Mouse (Mus musculus) kidney, embryonic 15.5 days (tissue): ENCODE data around the gene Vcl. TPM values are rescaled to one million over a fixed set of nuclear protein-coding genes. Genes with fewer than 3 reads are reported as not detected.

Experiments
- ATAC-seq: fragments of 200-750 bp; cut with Nextera tagmentation; replicated peaks from 2 replicates; pipeline ENCODE4 v1.8.0; 2017; ENCODE audit warnings: moderate TSS enrichment; ENCODE audit not compliant: low FRiP score
- H3K27ac ChIP-seq: fragments of 300-500 bp; sonication (generic); 2 replicates; pipeline ENCODE4 v1.5.1; 2015; ENCODE audit warnings: mild to moderate bottlenecking, inconsistent platforms
- H3K27me3 ChIP-seq: fragments of 300-500 bp; sonication (generic); 2 replicates; pipeline ENCODE4 v1.6.1; 2015; ENCODE audit warnings: inconsistent platforms
- H3K36me3 ChIP-seq: fragments of 300-500 bp; sonication (generic); 2 replicates; pipeline ENCODE4 v1.6.1; 2015; ENCODE audit warnings: inconsistent platforms
- H3K4me1 ChIP-seq: fragments of 300-500 bp; sonication (generic); 2 replicates; pipeline ENCODE4 v1.6.1; 2015; ENCODE audit warnings: inconsistent platforms
- H3K4me2 ChIP-seq: fragments of 300-500 bp; sonication (generic); 2 replicates; pipeline ENCODE4 v1.6.1; 2015; ENCODE audit warnings: moderate library complexity, mild to moderate bottlenecking, inconsistent platforms
- H3K4me3 ChIP-seq: fragments of 300-500 bp; sonication (generic); replicated peaks from 2 replicates; pipeline ENCODE4 v1.5.1; 2015; ENCODE audit warnings: mild to moderate bottlenecking, inconsistent platforms
- H3K9ac ChIP-seq: fragments of 300-500 bp; sonication (generic); 2 replicates; pipeline ENCODE4 v1.6.1; 2015; ENCODE audit warnings: mild to moderate bottlenecking, inconsistent platforms
- H3K9me3 ChIP-seq: fragments of 300-500 bp; sonication (generic); replicated peaks from 2 replicates; pipeline ENCODE4 v1.6.1; 2016; ENCODE audit warnings: inconsistent platforms
- WGBS: fragments of 180-500 bp; shearing (Covaris S2); methylation state at CpG from one replicate; pipeline ENCODE4 v1.1.7; 2015; ENCODE audit warnings: mixed read lengths; 5-methylcytosine and 5-hydroxymethylcytosine counted together
- polyA plus RNA-seq: library from polyadenylated mRNA; unstranded; fragments of >200 nt; fragmentation: Nextera tagmentation; extraction: Ambion mirVana; gene quantifications from 2 replicates; pipeline ENCODE4 v1.2.1, GENCODE M21; 2015

Gene Vcl
- polyA plus RNA-seq, 1 experiment from 2014 or later = 51.3 TPM

DNA sequence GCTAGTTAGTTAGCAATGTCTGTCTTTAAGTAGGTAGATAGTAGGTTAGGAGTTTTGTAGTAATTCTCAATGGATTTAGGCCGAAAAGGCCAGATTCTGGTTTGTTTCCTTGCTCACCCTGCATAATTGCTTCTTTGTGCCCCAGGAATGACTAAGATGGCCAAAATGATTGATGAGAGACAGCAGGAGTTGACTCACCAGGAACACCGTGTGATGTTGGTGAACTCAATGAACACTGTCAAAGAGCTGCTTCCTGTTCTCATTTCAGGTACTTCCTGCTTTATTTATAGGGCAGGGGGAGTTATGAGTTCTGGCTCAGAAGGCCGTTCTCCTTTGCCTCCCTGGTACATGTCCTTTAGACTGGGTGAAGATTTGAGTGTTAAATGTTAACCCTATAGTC, 56.3 kb downstream of the Vcl start:
- 34% methylated on average over 3 of the region's 3 CpGs for WGBS
- Histone ChIP-seq H3K9ac (no peak overlapping the region), H3K27me3 (no peaks in the 10 kb centered on the region), H3K4me3 (no peak overlapping the region), H3K36me3 (peaks cover 31% of the 10 kb centered on the region; the same call in 1 of the 2 replicates), H3K4me1 (no peaks in the 10 kb centered on the region), H3K9me3 (no peaks in the 10 kb centered on the region), H3K4me2 (no peak overlapping the region), H3K27ac (no peak overlapping the region)
- ATAC-seq = no peak

DNA sequence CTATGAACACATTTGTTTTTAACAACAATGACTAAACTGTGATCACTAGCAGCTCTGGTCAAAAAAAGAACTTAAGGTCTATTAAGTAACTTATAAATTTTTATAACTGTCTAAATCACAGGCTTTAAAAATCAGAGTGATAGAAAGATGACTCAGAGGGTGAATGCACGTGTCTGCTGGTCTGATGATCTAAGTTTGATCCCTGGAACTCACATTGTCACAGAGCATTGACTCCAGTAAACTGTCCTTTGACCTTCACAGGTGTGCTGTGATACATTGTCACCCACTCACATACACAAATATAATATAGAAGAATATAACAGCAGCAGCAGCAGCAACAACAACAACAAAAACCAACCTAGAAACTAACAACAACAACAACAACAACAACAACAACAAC, 62.3 kb downstream of the Vcl start:
- Histone ChIP-seq H3K9me3 (no peaks in the 10 kb centered on the region), H3K36me3 (peaks cover 38% of the 10 kb centered on the region), H3K9ac (no peak overlapping the region), H3K4me3 (no peak overlapping the region), H3K4me2 (no peak overlapping the region), H3K27ac (no peak overlapping the region), H3K4me1 (no peaks in the 10 kb centered on the region), H3K27me3 (no peaks in the 10 kb centered on the region)
- no peak for ATAC-seq
- 78% methylated on average over 1 of the region's 1 CpGs for WGBS

DNA sequence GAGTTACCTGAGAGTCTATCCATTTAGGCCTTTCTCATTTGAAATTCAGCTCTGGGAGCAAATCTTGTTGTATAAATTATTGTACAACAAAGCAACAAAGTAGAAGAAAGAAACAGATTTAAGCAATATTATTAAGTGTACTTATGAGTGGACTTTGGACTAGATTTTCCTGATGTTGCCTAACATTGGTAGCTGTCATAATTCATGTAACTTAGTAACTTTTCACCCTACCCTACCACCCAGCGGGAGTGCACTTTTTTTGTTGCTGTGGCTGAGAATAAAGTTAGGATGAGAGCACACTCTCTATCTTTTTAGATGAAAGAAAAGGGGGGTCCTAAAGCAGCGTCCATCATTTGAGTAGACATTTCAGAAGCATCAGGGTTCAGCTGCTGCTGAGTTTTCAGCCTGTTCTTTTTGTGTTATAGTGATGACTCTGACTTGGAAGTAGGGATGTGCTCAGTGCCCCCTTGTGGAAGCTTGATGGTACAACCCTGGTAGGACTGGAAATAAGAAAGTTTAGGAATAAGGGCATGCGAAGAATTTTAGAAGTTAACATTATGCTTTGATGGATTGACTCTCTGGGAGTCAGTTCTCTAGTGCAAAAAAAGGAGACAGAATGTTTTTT, 64.0 kb downstream of the Vcl start:
- H3K4me3 ChIP-seq = no peak overlapping the region
- H3K4me1 ChIP-seq = no peaks in the 10 kb centered on the region
- no peak overlapping the region for H3K9ac ChIP-seq
- ATAC-seq = no peak
- H3K27ac ChIP-seq = no peak overlapping the region
- WGBS = 49% methylated on average over 3 of the region's 3 CpGs
- H3K27me3 ChIP-seq = no peaks in the 10 kb centered on the region
- H3K36me3 ChIP-seq = peaks cover 34% of the 10 kb centered on the region
- no peak overlapping the region for H3K4me2 ChIP-seq
- no peaks in the 10 kb centered on the region for H3K9me3 ChIP-seq

DNA sequence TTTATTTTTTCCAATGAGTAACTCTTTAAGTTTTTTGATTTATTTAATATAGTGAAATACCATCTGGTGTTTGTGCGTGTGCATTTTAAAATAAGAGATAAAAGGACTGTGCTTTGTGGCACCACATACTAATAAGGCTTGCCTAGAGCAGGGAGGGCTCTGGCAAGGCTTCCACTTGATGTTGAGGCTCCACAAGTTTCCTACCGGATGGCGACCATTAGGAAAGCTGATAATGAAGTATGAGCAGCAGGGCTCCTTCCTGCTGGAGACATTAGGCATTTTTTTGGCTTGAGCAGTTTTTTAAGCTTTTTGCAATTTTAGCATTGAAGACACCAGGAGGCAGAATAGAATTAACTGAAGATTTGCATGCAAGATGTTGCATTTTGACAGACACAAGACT, 65.3 kb downstream of the Vcl start:
- Histone ChIP-seq H3K4me1 (no peaks in the 10 kb centered on the region), H3K36me3 (peaks cover 41% of the 10 kb centered on the region), H3K27me3 (no peaks in the 10 kb centered on the region), H3K9ac (no peak overlapping the region), H3K4me3 (no peak overlapping the region), H3K4me2 (no peak overlapping the region), H3K9me3 (no peaks in the 10 kb centered on the region), H3K27ac (no peak overlapping the region)
- ATAC-seq = no peak
- WGBS = 84% methylated on average over 3 of the region's 3 CpGs

DNA sequence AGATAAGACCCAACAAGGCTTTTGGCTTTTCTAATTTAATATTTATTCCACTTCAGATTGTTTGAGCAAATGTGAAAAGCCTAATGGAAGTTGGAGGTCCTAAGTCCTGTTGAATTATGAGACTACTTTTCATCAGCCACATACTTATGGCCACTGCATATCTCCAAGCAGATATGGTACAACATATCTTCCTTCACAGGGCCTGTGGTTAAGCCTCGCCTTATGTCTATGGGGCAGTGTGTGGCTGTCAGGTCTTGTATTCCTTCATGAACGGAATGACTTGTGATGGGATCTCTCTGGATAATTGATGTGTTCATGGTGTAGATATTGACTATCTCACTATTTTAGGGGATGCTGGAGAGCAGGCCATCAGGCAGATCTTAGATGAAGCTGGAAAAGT, 66.3 kb downstream of the Vcl start:
- Histone ChIP-seq H3K27me3 (no peaks in the 10 kb centered on the region), H3K4me3 (no peak overlapping the region), H3K4me2 (no peak overlapping the region), H3K9me3 (no peaks in the 10 kb centered on the region), H3K9ac (no peak overlapping the region), H3K36me3 (peaks cover 40% of the 10 kb centered on the region), H3K4me1 (no peaks in the 10 kb centered on the region), H3K27ac (no peak overlapping the region)
- ATAC-seq = no peak
- WGBS = 90% methylated on average over 2 of the region's 2 CpGs

DNA sequence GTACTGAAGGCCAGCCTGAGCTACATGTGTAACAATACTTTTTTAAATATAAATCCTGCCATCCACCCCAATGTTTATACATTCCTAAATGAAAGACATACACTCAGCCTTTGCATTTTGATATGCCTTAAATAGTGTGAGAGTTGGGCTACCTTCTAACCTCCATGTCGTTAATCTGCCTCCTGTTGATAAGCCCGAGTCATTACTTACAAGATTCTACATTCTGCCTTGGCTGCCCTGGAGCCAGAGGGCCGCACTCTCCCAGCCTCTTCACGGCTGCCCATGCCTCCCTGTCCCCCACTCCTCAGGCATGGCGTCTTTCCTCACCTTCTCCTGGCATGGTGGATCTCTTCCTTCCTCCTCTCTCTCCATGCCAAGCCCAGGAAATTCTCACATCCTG, 67.2 kb downstream of the Vcl start:
- Histone ChIP-seq H3K4me1 (no peaks in the 10 kb centered on the region), H3K4me3 (no peak overlapping the region), H3K27ac (no peak overlapping the region), H3K36me3 (peaks cover 40% of the 10 kb centered on the region), H3K4me2 (no peak overlapping the region), H3K9me3 (no peaks in the 10 kb centered on the region), H3K9ac (no peak overlapping the region), H3K27me3 (no peaks in the 10 kb centered on the region)
- 55% methylated on average over 5 of the region's 5 CpGs for WGBS
- no peak for ATAC-seq

DNA sequence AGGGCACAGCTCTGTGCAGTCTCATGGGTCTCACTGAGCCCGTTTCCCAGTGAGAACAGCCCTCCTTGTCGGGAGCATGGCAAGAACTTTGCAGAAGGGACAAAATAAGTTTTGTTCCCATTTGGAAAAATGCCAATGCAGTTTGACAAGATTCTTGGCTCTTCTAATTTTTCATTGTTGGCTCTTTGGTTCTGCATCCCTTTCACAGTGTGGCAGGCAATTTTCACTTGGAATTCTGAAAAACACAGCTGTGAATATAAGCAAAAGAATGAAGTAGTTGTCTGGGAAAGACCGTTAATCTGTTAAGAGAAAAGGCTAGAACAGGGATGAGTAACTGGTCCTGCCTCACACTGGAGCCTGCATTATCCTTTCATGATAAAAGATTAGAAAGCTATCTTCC, 68.3 kb downstream of the Vcl start:
- Histone ChIP-seq H3K27me3 (no peaks in the 10 kb centered on the region), H3K9ac (no peak overlapping the region), H3K4me3 (no peak overlapping the region), H3K4me2 (no peak overlapping the region), H3K27ac (no peak overlapping the region), H3K4me1 (no peaks in the 10 kb centered on the region), H3K9me3 (no peaks in the 10 kb centered on the region), H3K36me3 (peaks cover 41% of the 10 kb centered on the region)
- 82% methylated on average over 3 of the region's 3 CpGs for WGBS
- no peak for ATAC-seq

DNA sequence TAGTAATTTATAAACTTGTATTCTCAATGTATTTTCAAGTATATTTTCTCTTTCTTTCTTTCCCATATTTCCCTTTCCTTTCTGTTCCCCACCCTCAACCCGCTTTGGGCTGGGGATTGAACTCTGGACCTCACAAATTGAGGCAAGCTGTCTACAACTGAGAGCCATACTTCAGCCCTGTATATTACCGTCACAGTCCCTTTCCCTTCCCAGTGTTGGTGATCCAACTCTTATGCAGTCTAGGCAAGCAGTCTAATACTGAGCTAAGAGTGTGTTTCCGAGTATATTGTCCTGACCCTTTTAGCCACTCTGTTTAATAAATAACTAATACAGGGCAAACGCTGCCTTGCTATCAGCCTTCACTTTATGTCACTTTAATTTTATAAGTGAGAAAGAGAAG, 70.4 kb downstream of the Vcl start:
- H3K4me3 ChIP-seq = no peak overlapping the region
- no peaks in the 10 kb centered on the region for H3K9me3 ChIP-seq
- H3K4me2 ChIP-seq = no peak overlapping the region
- peaks cover 57% of the 10 kb centered on the region for H3K36me3 ChIP-seq
- no peaks in the 10 kb centered on the region for H3K27me3 ChIP-seq
- no peak overlapping the region for H3K27ac ChIP-seq
- ATAC-seq = no peak
- no peaks in the 10 kb centered on the region for H3K4me1 ChIP-seq
- no peak overlapping the region for H3K9ac ChIP-seq
- 67% methylated on average over 4 of the region's 4 CpGs for WGBS

DNA sequence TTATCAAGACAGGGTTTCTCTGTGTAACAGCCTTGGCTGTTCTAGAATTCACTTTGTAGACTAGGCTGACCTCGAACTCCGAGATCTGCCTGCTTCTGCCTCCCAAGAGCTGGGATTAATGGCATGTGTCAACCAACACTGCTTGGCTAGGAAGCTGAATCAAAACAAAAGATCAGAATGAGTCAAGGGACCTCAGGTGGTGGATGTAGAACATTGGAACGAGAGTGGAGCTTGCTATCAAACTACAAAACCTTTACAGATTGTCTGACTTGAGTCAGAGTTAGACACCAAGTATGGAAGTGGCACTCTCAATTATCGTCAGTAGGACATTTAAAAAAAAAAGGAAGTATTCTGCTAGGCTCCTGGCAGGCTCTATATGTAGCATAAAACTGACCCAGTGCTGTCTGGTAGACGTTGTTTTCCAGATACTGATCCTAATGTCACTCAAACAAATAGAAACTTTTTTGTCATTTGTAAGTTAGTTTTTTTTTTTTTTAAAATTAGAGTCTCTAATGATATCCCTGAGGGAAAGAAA, 84.7 kb downstream of the Vcl start:
- no peak overlapping the region for H3K9ac ChIP-seq
- H3K4me1 ChIP-seq = no peaks in the 10 kb centered on the region
- peaks cover 58% of the 10 kb centered on the region for H3K36me3 ChIP-seq
- WGBS = 81% methylated on average over 5 of the region's 5 CpGs
- no peaks in the 10 kb centered on the region for H3K9me3 ChIP-seq
- no peak overlapping the region for H3K4me3 ChIP-seq
- H3K27me3 ChIP-seq = no peaks in the 10 kb centered on the region
- no peak for ATAC-seq
- H3K27ac ChIP-seq = no peak overlapping the region
- no peak overlapping the region for H3K4me2 ChIP-seq

DNA sequence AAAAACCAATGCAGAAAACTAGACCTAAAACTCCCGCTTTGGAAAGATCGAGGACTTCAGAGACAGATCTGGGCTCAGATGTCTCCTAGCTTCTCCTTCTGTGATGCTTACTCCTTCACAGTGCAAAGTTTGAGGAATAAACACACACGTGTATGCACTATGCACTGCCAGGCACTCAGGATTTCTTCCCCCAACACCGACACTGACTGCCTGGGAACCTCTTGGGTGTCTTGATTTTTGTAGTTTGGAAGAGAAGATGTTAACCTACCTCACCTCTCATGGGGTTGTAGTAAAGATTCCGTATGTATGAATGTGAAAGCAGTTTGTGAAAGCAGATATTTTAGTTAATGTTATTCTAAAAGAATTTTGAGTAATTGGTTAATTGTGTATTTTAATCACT, 88.7 kb downstream of the Vcl start:
- WGBS = 90% methylated on average over 5 of the region's 5 CpGs
- H3K4me3 ChIP-seq = no peak overlapping the region
- H3K9ac ChIP-seq = no peak overlapping the region
- no peak overlapping the region for H3K4me2 ChIP-seq
- ATAC-seq = no peak
- no peaks in the 10 kb centered on the region for H3K4me1 ChIP-seq
- peaks cover 73% of the 10 kb centered on the region for H3K36me3 ChIP-seq
- H3K27ac ChIP-seq = no peak overlapping the region
- H3K9me3 ChIP-seq = no peaks in the 10 kb centered on the region
- no peaks in the 10 kb centered on the region for H3K27me3 ChIP-seq

DNA sequence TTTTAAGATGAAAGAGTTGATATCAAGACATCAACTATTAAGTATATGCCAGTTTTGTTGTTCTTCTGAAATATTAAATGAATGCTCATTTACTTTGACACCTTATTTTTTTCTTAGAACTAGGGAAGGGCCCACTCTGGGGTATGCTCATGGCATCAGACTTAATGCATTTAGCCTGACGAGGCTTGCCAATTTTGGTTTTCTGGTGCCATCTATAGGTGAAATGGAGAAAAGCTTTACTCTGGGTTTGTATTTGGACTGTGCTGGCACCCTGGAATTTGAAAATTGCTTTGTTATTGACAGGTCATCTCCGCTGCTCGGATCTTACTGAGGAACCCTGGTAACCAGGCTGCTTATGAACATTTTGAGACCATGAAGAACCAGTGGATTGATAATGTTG, 89.8 kb downstream of the Vcl start:
- H3K9ac ChIP-seq = no peak overlapping the region
- no peak overlapping the region for H3K27ac ChIP-seq
- H3K9me3 ChIP-seq = no peaks in the 10 kb centered on the region
- H3K4me3 ChIP-seq = no peak overlapping the region
- no peak overlapping the region for H3K4me2 ChIP-seq
- ATAC-seq = no peak
- H3K4me1 ChIP-seq = no peaks in the 10 kb centered on the region
- 57% methylated on average over 3 of the region's 3 CpGs for WGBS
- H3K36me3 ChIP-seq = peaks cover 79% of the 10 kb centered on the region
- no peaks in the 10 kb centered on the region for H3K27me3 ChIP-seq

DNA sequence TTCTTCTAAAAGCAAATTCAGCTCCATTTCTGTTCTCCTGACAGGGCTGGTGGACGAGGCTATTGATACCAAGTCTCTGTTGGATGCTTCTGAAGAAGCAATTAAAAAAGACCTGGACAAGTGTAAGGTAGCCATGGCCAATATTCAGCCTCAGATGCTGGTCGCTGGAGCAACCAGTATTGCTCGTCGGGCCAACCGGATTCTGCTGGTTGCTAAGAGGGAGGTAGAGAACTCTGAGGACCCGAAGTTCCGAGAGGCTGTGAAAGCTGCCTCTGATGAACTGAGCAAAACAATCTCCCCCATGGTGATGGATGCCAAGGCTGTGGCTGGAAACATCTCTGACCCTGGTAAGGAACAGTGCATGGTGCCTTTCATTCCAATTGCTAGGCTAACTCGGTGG, 91.2 kb downstream of the Vcl start:
- no peak for ATAC-seq
- Histone ChIP-seq H3K27me3 (no peaks in the 10 kb centered on the region), H3K9me3 (no peaks in the 10 kb centered on the region), H3K4me1 (no peaks in the 10 kb centered on the region), H3K9ac (no peak overlapping the region), H3K27ac (no peak overlapping the region), H3K4me2 (no peak overlapping the region), H3K36me3 (peaks cover 86% of the 10 kb centered on the region), H3K4me3 (no peak overlapping the region)
- WGBS = 96% methylated on average over 8 of the region's 8 CpGs

DNA sequence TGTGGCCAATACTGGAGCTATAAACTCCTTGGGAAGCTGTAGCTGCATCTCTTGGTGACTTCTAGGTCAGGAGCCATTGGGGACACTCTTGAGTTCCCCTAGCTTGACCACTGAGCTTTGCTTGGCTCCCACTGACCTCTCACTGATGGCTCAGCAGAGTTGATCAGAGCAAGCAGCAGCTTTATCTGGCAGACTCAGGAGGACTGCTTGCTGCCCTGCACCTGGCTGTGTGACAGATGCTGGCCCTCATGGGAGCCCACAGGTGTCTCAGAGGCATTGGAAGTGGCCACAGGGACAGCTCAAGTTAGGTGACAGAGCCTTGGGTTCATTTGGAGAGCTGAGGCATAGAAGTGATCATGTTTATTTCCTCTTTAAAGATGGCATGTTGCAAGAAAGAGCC, 98.3 kb downstream of the Vcl start:
- H3K36me3 ChIP-seq = peaks cover 94% of the 10 kb centered on the region

More for the DNA sequence above, 98.3 kb downstream of the Vcl start:
- Histone ChIP-seq H3K4me1 (peaks cover 13% of the 10 kb centered on the region), H3K4me3 (no peak overlapping the region), H3K27me3 (no peaks in the 10 kb centered on the region), H3K27ac (no peak overlapping the region), H3K4me2 (no peak overlapping the region), H3K9me3 (no peaks in the 10 kb centered on the region), H3K9ac (no peak overlapping the region)
- no peak for ATAC-seq
